Mouse (Mus musculus) ovary, adult 10 weeks (tissue): Measurements from ENCODE around the gene Ankrd42. TPM values are rescaled to one million over a fixed set of nuclear protein-coding genes. Genes with fewer than 3 reads are reported as not detected.

ENCODE experiments used
- polyA plus RNA-seq: library from polyadenylated mRNA; stranded (reverse); fragments of 350-450 nt; fragmentation: Illumina TruSeq; extraction: RNeasy Lipid Tissue Mini Kit (QIAGEN cat#74804); gene quantifications from one replicate; pipeline ENCODE4 v1.2.3, GENCODE M21; 2014

The Ankrd42 gene
- polyA plus RNA-seq: 9.1 TPM

GRCm38 (mm10) chr7:92637021-92637625, at the start of gene Ankrd42:
Ankrd42 (minus strand) TSS chr7:92637142.

GRCm38 (mm10) chr7:92669507-92670471, 32.8 kb upstream of the Ankrd42 start, which contains the start of gene Pcf11:
Pcf11 (minus strand) TSS chr7:92669934.

GRCm38 (mm10) chr7:92560986-92561876, 75.7 kb downstream of the Ankrd42 start, which contains the start of gene Ccdc90b:
Ccdc90b (plus strand) TSS chr7:92561149.

Other genes starting within 250 kb of the Ankrd42 start
- 110 TPM for gene Ccdc90b, start 76.0 kb downstream of the Ankrd42 start, polyA plus RNA-seq
- gene Pcf11, start 32.8 kb upstream of the Ankrd42 start, polyA plus RNA-seq: 88.5 TPM
- 9.0 TPM for gene Rab30, start 104.5 kb upstream of the Ankrd42 start, polyA plus RNA-seq
- gene Ddias, start 237.1 kb upstream of the Ankrd42 start, polyA plus RNA-seq: 28.4 TPM
- gene Prcp, start 237.3 kb upstream of the Ankrd42 start, polyA plus RNA-seq: 32.6 TPM